Mouse (Mus musculus) liver, embryonic 11.5 days (tissue): Measurements from ENCODE around the gene Palld. TPM values are rescaled to one million over a fixed set of nuclear protein-coding genes. Genes with fewer than 3 reads are reported as not detected.
A peak's percentile ranks its signal among the peaks of the same experiment; 100 is the strongest.

Source experiments
- ATAC-seq: fragments of 200-750 bp; cut with Nextera tagmentation; replicated peaks from 2 replicates; pipeline ENCODE4 v1.8.0; 2017; ENCODE audit warnings: moderate number of reproducible peaks, mild to moderate bottlenecking, moderate TSS enrichment, moderate library complexity; ENCODE audit not compliant: low FRiP score
- DNase-seq: peaks from one replicate; pipeline ENCODE4 v3.0.0-alpha.2; 2017; ENCODE audit warnings: low spot score
- H3K27ac ChIP-seq: fragments of 300-500 bp; sonication (generic); 2 replicates; pipeline ENCODE4 v1.5.1; 2014; ENCODE audit warnings: mild to moderate bottlenecking, low read depth, low read length, control low read depth
- H3K27me3 ChIP-seq: fragments of 300-500 bp; sonication (generic); replicated peaks from 2 replicates; pipeline ENCODE4 v1.6.1; 2014; ENCODE audit warnings: low read length, mixed read lengths; ENCODE audit not compliant: control insufficient read depth, insufficient read depth
- H3K36me3 ChIP-seq: fragments of 300-500 bp; sonication (generic); 2 replicates; pipeline ENCODE4 v1.6.1; 2014; ENCODE audit warnings: mild to moderate bottlenecking, low read length, moderate library complexity, mixed read lengths; ENCODE audit not compliant: control insufficient read depth, insufficient read depth
- H3K4me1 ChIP-seq: fragments of 300-500 bp; sonication (generic); replicated peaks from 2 replicates; pipeline ENCODE4 v1.6.1; 2014; ENCODE audit warnings: low read length, mixed read lengths; ENCODE audit not compliant: control insufficient read depth, insufficient read depth
- H3K4me2 ChIP-seq: fragments of 300-500 bp; sonication (generic); 2 replicates; pipeline ENCODE4 v1.6.1; 2014; ENCODE audit warnings: mild to moderate bottlenecking, control low read depth, moderate library complexity
- H3K4me3 ChIP-seq: fragments of 300-500 bp; sonication (generic); 2 replicates; pipeline ENCODE4 v1.5.1; 2014; ENCODE audit warnings: low read depth, low read length, control low read depth
- H3K9ac ChIP-seq: fragments of 300-500 bp; sonication (generic); 2 replicates; pipeline ENCODE4 v1.6.1; 2014; ENCODE audit warnings: low read depth, low read length, control low read depth
- H3K9me3 ChIP-seq: fragments of 300-500 bp; sonication (generic); 2 replicates; pipeline ENCODE4 v1.6.1; 2016; ENCODE audit warnings: low read length, inconsistent platforms, mixed read lengths; ENCODE audit not compliant: control insufficient read depth
- WGBS: fragments of 180-500 bp; shearing (Covaris S2); extraction: QIAGEN DNeasy Blood & Tissue Kit; methylation state at CpG from one replicate; pipeline ENCODE4 v1.1.7; 2014; 5-methylcytosine and 5-hydroxymethylcytosine counted together
- polyA plus RNA-seq: library from polyadenylated mRNA; unstranded; fragments of >200 nt; fragmentation: Nextera tagmentation; extraction: Ambion mirVana; gene quantifications from 2 replicates; pipeline ENCODE4 v1.2.1, GENCODE M21; 2014

Gene Palld
- polyA plus RNA-seq, 1 experiment from 2014 or later: 22.9 TPM

GRCm38 (mm10) chr8:61607463-61607813 is 295.1 kb downstream of the Palld start:
- DNase-seq: no peak
- H3K27ac ChIP-seq: 0 out of 2 replicates have a peak overlapping the region, but pooled peaks have one; percentile 52
- no peak for ATAC-seq
- no peak overlapping the region for H3K4me3 ChIP-seq
- H3K4me1 ChIP-seq: no peaks in the 10 kb centered on the region; the same call in 1 of the 2 replicates
- no peak overlapping the region for H3K9ac ChIP-seq
- no peak overlapping the region for H3K4me2 ChIP-seq
- H3K9me3 ChIP-seq: no peaks in the 10 kb centered on the region
- no peaks in the 10 kb centered on the region for H3K36me3 ChIP-seq
- WGBS: 69% methylated on average over 6 of the region's 6 CpGs
- no peaks in the 10 kb centered on the region for H3K27me3 ChIP-seq

GRCm38 (mm10) chr8:61606795-61607462 is 295.6 kb downstream of the Palld start:
- Histone ChIP-seq H3K9ac (no peak overlapping the region), H3K4me2 (peak overlapping the region; percentile 31), H3K27me3 (no peaks in the 10 kb centered on the region), H3K36me3 (no peaks in the 10 kb centered on the region), H3K4me1 (no peaks in the 10 kb centered on the region; the same call in 1 of the 2 replicates), H3K27ac (peak overlapping the region; percentile 52), H3K4me3 (no peak overlapping the region), H3K9me3 (no peaks in the 10 kb centered on the region)
- DNase-seq (no peak), ATAC-seq (peak; percentile 80)
- WGBS: 16% methylated on average over 8 of the region's 8 CpGs

- Histone ChIP-seq H3K9me3 (no peaks in the 10 kb centered on the region), H3K27ac (no peak overlapping the region), H3K27me3 (no peaks in the 10 kb centered on the region), H3K4me1 (no peaks in the 10 kb centered on the region; the same call in 1 of the 2 replicates), H3K36me3 (no peaks in the 10 kb centered on the region), H3K4me3 (no peak overlapping the region), H3K4me2 (no peak overlapping the region), H3K9ac (no peak overlapping the region)
- WGBS: 84% methylated on average over 2 of the region's 2 CpGs
- no peak for DNase-seq
- no peak for ATAC-seq
Measured at GRCm38 (mm10) chr8:61604871-61605270, 297.6 kb downstream of the Palld start.

GRCm38 (mm10) chr8:61596889-61597288 is 305.6 kb downstream of the Palld start:
- DNase-seq (no peak), ATAC-seq (no peak)
- Histone ChIP-seq H3K9me3 (no peaks in the 10 kb centered on the region), H3K4me2 (no peak overlapping the region), H3K36me3 (no peaks in the 10 kb centered on the region), H3K27ac (no peak overlapping the region), H3K4me3 (no peak overlapping the region), H3K9ac (no peak overlapping the region), H3K4me1 (no peaks in the 10 kb centered on the region), H3K27me3 (no peaks in the 10 kb centered on the region)
- WGBS: 62% methylated on average over 3 of the region's 3 CpGs

GRCm38 (mm10) chr8:61591446-61591845 is 311.0 kb downstream of the Palld start:
- Histone ChIP-seq H3K4me3 (peak overlapping the region; percentile 65), H3K9ac (no peak overlapping the region), H3K9me3 (no peaks in the 10 kb centered on the region), H3K27ac (no peak overlapping the region), H3K4me1 (peaks cover 7% of the 10 kb centered on the region), H3K36me3 (no peaks in the 10 kb centered on the region), H3K4me2 (peak overlapping the region; percentile 86), H3K27me3 (no peaks in the 10 kb centered on the region; the same call in 1 of the 2 replicates)
- no peak for DNase-seq
- ATAC-seq: no peak
- 24% methylated on average over 8 of the region's 8 CpGs for WGBS

- under 1% methylated on average over 35 of the region's 35 CpGs for WGBS
- Histone ChIP-seq H3K4me2 (peak overlapping the region; percentile 86), H3K4me3 (peak overlapping the region; percentile 65), H3K36me3 (no peaks in the 10 kb centered on the region), H3K4me1 (peaks cover 7% of the 10 kb centered on the region), H3K27ac (peak overlapping the region; percentile 32; the same call in 1 of the 2 replicates), H3K9me3 (no peaks in the 10 kb centered on the region), H3K9ac (peak overlapping the region; percentile 58), H3K27me3 (no peaks in the 10 kb centered on the region; the same call in 1 of the 2 replicates)
- peak; percentile 85 for DNase-seq
- peak; percentile 82 for ATAC-seq
Measured at GRCm38 (mm10) chr8:61590551-61591431, 311.7 kb downstream of the Palld start.

- ATAC-seq (peak; percentile 36), DNase-seq (peak; percentile 43)
- WGBS: 6% methylated on average over 11 of the region's 11 CpGs
- Histone ChIP-seq H3K27me3 (no peaks in the 10 kb centered on the region; the same call in 1 of the 2 replicates), H3K4me2 (peak overlapping the region; percentile 86), H3K4me3 (peak overlapping the region; percentile 65), H3K36me3 (no peaks in the 10 kb centered on the region), H3K27ac (no peak overlapping the region), H3K9ac (peak overlapping the region; percentile 3; the same call in 1 of the 2 replicates), H3K9me3 (no peaks in the 10 kb centered on the region), H3K4me1 (peaks cover 7% of the 10 kb centered on the region)
Measured at GRCm38 (mm10) chr8:61589972-61590391, 312.5 kb downstream of the Palld start.

- no peak overlapping the region for H3K4me2 ChIP-seq
Measured at GRCm38 (mm10) chr8:61588336-61588735, 314.2 kb downstream of the Palld start.

More at GRCm38 (mm10) chr8:61588336-61588735, 314.2 kb downstream of the Palld start:
- ATAC-seq: no peak
- WGBS: 80% methylated on average over 1 of the region's 1 CpGs
- H3K4me3 ChIP-seq: no peak overlapping the region
- no peak overlapping the region for H3K27ac ChIP-seq
- H3K36me3 ChIP-seq: no peaks in the 10 kb centered on the region
- peaks cover 12% of the 10 kb centered on the region for H3K4me1 ChIP-seq
- no peak for DNase-seq
- H3K27me3 ChIP-seq: no peaks in the 10 kb centered on the region; the same call in 1 of the 2 replicates
- no peak overlapping the region for H3K9ac ChIP-seq
- H3K9me3 ChIP-seq: no peaks in the 10 kb centered on the region
